Mouse (Mus musculus) kidney, adult 18-20 months (tissue): ENCODE results near the gene Trmt1.

Experiments
- DNase-seq: peaks from one replicate; pipeline ENCODE4 v3.0.0; 2021

The Trmt1 gene

GRCm38 (mm10) chr8:84659936-84660818, 25.9 kb upstream of the Trmt1 start:
- DNase-seq = peak; percentile 73

GRCm38 (mm10) chr8:84660819-84661457, 25.2 kb upstream of the Trmt1 start:
- peak; percentile 72 for DNase-seq

- peak; percentile 87 for DNase-seq
These were observed 24.6 kb upstream of the Trmt1 start for GRCm38 (mm10) chr8:84661458-84661871.

GRCm38 (mm10) chr8:84661961-84662571, 24.0 kb upstream of the Trmt1 start:
- peak; percentile 67 for DNase-seq

GRCm38 (mm10) chr8:84662581-84663065, 23.5 kb upstream of the Trmt1 start, which contains the start of gene Ier2:
Gene Ier2 (minus strand): TSS chr8:84662852.
- DNase-seq = peak; percentile 96

GRCm38 (mm10) chr8:84663483-84664327, 22.4 kb upstream of the Trmt1 start:
- DNase-seq = peak; percentile 97

- peak; percentile 83 for DNase-seq
These were observed 21.3 kb upstream of the Trmt1 start for GRCm38 (mm10) chr8:84664566-84665384.

GRCm38 (mm10) chr8:84665385-84665893, 20.7 kb upstream of the Trmt1 start:
- DNase-seq = no peak

- DNase-seq = no peak
These were observed 18.0 kb upstream of the Trmt1 start for GRCm38 (mm10) chr8:84668081-84668480.

- DNase-seq = peak; percentile 23
These were observed 17.2 kb upstream of the Trmt1 start for GRCm38 (mm10) chr8:84668731-84669485.

GRCm38 (mm10) chr8:84670295-84671006, 15.7 kb upstream of the Trmt1 start:
- DNase-seq = peak; percentile 28

GRCm38 (mm10) chr8:84677305-84677704, 8.8 kb upstream of the Trmt1 start:
- DNase-seq = no peak

- DNase-seq = no peak
These were observed 4.6 kb upstream of the Trmt1 start for GRCm38 (mm10) chr8:84681476-84681875.

- no peak for DNase-seq
These were observed 3.9 kb upstream of the Trmt1 start for GRCm38 (mm10) chr8:84682257-84682656.

- no peak for DNase-seq
These were observed 1.6 kb upstream of the Trmt1 start for GRCm38 (mm10) chr8:84684537-84684936.

GRCm38 (mm10) chr8:84687003-84687704, 1.0 kb downstream of the Trmt1 start:
- DNase-seq = peak; percentile 26

- DNase-seq = peak; percentile 90
These were observed 1.6 kb downstream of the Trmt1 start, which contains the start of gene Nacc1 for GRCm38 (mm10) chr8:84687705-84688100. Gene Nacc1 (minus strand): TSS chr8:84687862.

- DNase-seq = peak; percentile 94
These were observed 3.2 kb downstream of the Trmt1 start for GRCm38 (mm10) chr8:84689091-84689915.
